Mouse (Mus musculus) MEL (cell line): ENCODE measurements around the gene Foxn3. TPM values are rescaled to one million over a fixed set of nuclear protein-coding genes. Genes with fewer than 3 reads are reported as not detected.

Experiments
- DNase-seq: peaks from one replicate; pipeline ENCODE4 v3.0.0; 2011; ENCODE audit warnings: low read depth, low spot score
- H3K27ac ChIP-seq: 2 replicates; pipeline ENCODE4 v1.5.1; 2012; ENCODE audit warnings: low read depth, mild to moderate bottlenecking, control low read depth, low read length, moderate library complexity; ENCODE audit not compliant: control insufficient read depth
- H3K27me3 ChIP-seq, 2 experiments: fragments of 150-350 bp in 1 of 2; sonication (generic) in 1 of 2; 2 replicates each; pipeline ENCODE4 v1.6.1; 2012; ENCODE audit warnings: low read length in 2 of 2, mild to moderate bottlenecking in 2 of 2, improper control_type of control experiment in 1 of 2, moderate library complexity in 1 of 2; ENCODE audit not compliant: insufficient read depth in 2 of 2, control insufficient read depth in 1 of 2
- H3K36me3 ChIP-seq, 2 experiments: 2 replicates each; pipeline ENCODE4 v1.6.1; 2012 to 2014; ENCODE audit warnings: low read length in 2 of 2, improper control_type of control experiment in 1 of 2, inconsistent platforms in 1 of 2, mild to moderate bottlenecking in 1 of 2; ENCODE audit not compliant: insufficient read depth in 2 of 2, control insufficient read depth in 1 of 2
- H3K4me1 ChIP-seq, 2 experiments: fragments of 150-350 bp in 1 of 2; sonication (generic) in 1 of 2; 2 replicates each; pipeline ENCODE4 v1.6.1; 2012; ENCODE audit warnings: low read length in 2 of 2, improper control_type of control experiment in 1 of 2, mild to moderate bottlenecking in 1 of 2; ENCODE audit not compliant: insufficient read depth in 2 of 2, control insufficient read depth in 1 of 2
- H3K4me3 ChIP-seq, 2 experiments: fragments of 150-350 bp in 1 of 2; sonication (generic) in 1 of 2; 2 replicates each; pipeline ENCODE4 v1.5.1; 2012; ENCODE audit warnings: low read depth in 2 of 2, low read length in 2 of 2, mild to moderate bottlenecking in 2 of 2, moderate library complexity in 2 of 2, control low read depth in 1 of 2, improper control_type of control experiment in 1 of 2; ENCODE audit not compliant: control insufficient read depth in 1 of 2, insufficient read depth in 1 of 2
- H3K79me2 ChIP-seq: 2 replicates; pipeline ENCODE4 v1.6.1; 2012; ENCODE audit warnings: mild to moderate bottlenecking, low read length, moderate library complexity; ENCODE audit not compliant: control insufficient read depth, poor library complexity, insufficient read depth
- H3K9ac ChIP-seq: 2 replicates; pipeline ENCODE4 v1.6.1; 2012; ENCODE audit warnings: low read depth, mild to moderate bottlenecking, control low read depth, low read length, moderate library complexity; ENCODE audit not compliant: control insufficient read depth, poor library complexity, severe bottlenecking
- H3K9me3 ChIP-seq: fragments of 150-350 bp; sonication (generic); replicated peaks from 2 replicates; pipeline ENCODE4 v1.6.1; 2012; ENCODE audit warnings: mild to moderate bottlenecking, low read length, improper control_type of control experiment, moderate library complexity; ENCODE audit not compliant: insufficient read depth
- BHLHE40 ChIP-seq: IDR thresholded peaks from 2 replicates; pipeline ENCODE4 v1.6.1; 2012; ENCODE audit warnings: low read depth, mild to moderate bottlenecking, inconsistent platforms, low read length, improper control_type of control experiment, borderline replicate concordance
- CHD1 ChIP-seq: IDR thresholded peaks from 2 replicates; pipeline ENCODE4 v1.6.1; 2012; ENCODE audit warnings: low read depth, mild to moderate bottlenecking, inconsistent platforms, low read length, improper control_type of control experiment
- CHD2 ChIP-seq: IDR thresholded peaks from 2 replicates; pipeline ENCODE4 v1.6.1; 2011; ENCODE audit warnings: low read length, improper control_type of control experiment
- E2F4 ChIP-seq: IDR thresholded peaks from 2 replicates; pipeline ENCODE4 v1.6.1; 2011; ENCODE audit warnings: low read depth, low read length, improper control_type of control experiment, borderline replicate concordance
- ETS1 ChIP-seq: IDR thresholded peaks from 2 replicates; pipeline ENCODE4 v1.6.1; 2012; ENCODE audit warnings: low read depth, mild to moderate bottlenecking, inconsistent platforms, low read length, improper control_type of control experiment, moderate library complexity
- HCFC1 ChIP-seq: IDR thresholded peaks from 2 replicates; pipeline ENCODE4 v1.6.1; 2012; ENCODE audit warnings: low read depth, mild to moderate bottlenecking, inconsistent platforms, low read length, improper control_type of control experiment, moderate library complexity
- JUND ChIP-seq: IDR thresholded peaks from 2 replicates; pipeline ENCODE4 v1.6.1; 2011; ENCODE audit warnings: low read depth, mild to moderate bottlenecking, improper control_type of control experiment, low read length
- KAT2A ChIP-seq: conservative IDR thresholded peaks from 2 replicates; pipeline ENCODE4 v1.6.1; 2012; ENCODE audit warnings: low read depth, low read length, improper control_type of control experiment, inconsistent platforms
- MAFK ChIP-seq: IDR thresholded peaks from 2 replicates; pipeline ENCODE4 v1.6.1; 2011; ENCODE audit warnings: low read depth, mild to moderate bottlenecking, low read length, improper control_type of control experiment, borderline replicate concordance
- MAX ChIP-seq: IDR thresholded peaks from 2 replicates; pipeline ENCODE4 v1.6.1; 2011; ENCODE audit warnings: low read length, improper control_type of control experiment
- MAZ ChIP-seq: IDR thresholded peaks from 2 replicates; pipeline ENCODE4 v1.6.1; 2012; ENCODE audit warnings: low read depth, mild to moderate bottlenecking, inconsistent platforms, low read length, improper control_type of control experiment
- MEF2A ChIP-seq: IDR thresholded peaks from 2 replicates; pipeline ENCODE4 v1.6.1; 2014; ENCODE audit warnings: low read depth, mild to moderate bottlenecking, inconsistent platforms, low read length, improper control_type of control experiment; ENCODE audit not compliant: poor library complexity, insufficient replicate concordance, severe bottlenecking; ENCODE audit errors: extremely low read depth
- NELFE ChIP-seq: IDR thresholded peaks from 2 replicates; pipeline ENCODE4 v1.6.1; 2011; ENCODE audit warnings: low read depth, low read length, improper control_type of control experiment
- NRF1 ChIP-seq: IDR thresholded peaks from 2 replicates; pipeline ENCODE4 v1.6.1; 2014; ENCODE audit warnings: low read depth, mild to moderate bottlenecking, inconsistent platforms, low read length, improper control_type of control experiment, moderate library complexity; ENCODE audit not compliant: poor library complexity, insufficient read depth, severe bottlenecking
- POLR2A ChIP-seq, 2 experiments: IDR thresholded peaks; 2 replicates each; pipeline ENCODE4 v1.6.1; 2011 to 2012; ENCODE audit warnings: low read length in 2 of 2, mild to moderate bottlenecking in 2 of 2, control low read depth in 1 of 2, improper control_type of control experiment in 1 of 2, low read depth in 1 of 2, moderate library complexity in 1 of 2; ENCODE audit not compliant: control insufficient read depth in 1 of 2, insufficient read depth in 1 of 2, poor library complexity in 1 of 2
- RCOR1 ChIP-seq: IDR thresholded peaks from 2 replicates; pipeline ENCODE4 v1.6.1; 2012; ENCODE audit warnings: low read depth, mild to moderate bottlenecking, inconsistent platforms, low read length, improper control_type of control experiment
- SIN3A ChIP-seq: IDR thresholded peaks from 2 replicates; pipeline ENCODE4 v1.6.1; 2012; ENCODE audit warnings: low read length, improper control_type of control experiment, inconsistent platforms
- SMC3 ChIP-seq: IDR thresholded peaks from 2 replicates; pipeline ENCODE4 v1.6.1; 2011; ENCODE audit warnings: low read depth, low read length, improper control_type of control experiment
- TCF12 ChIP-seq: IDR thresholded peaks from 2 replicates; pipeline ENCODE4 v1.6.1; 2014; ENCODE audit warnings: low read depth, mild to moderate bottlenecking, inconsistent platforms, low read length, improper control_type of control experiment, moderate library complexity
- UBTF ChIP-seq: IDR thresholded peaks from 2 replicates; pipeline ENCODE4 v1.6.1; 2012; ENCODE audit warnings: low read depth, mild to moderate bottlenecking, inconsistent platforms, low read length, improper control_type of control experiment, moderate library complexity, borderline replicate concordance; ENCODE audit not compliant: insufficient read depth
- ZNF384 ChIP-seq: IDR thresholded peaks from 2 replicates; pipeline ENCODE4 v1.6.1; 2012; ENCODE audit warnings: low read depth, mild to moderate bottlenecking, inconsistent platforms, low read length, improper control_type of control experiment
- polyA plus RNA-seq, 2 experiments: library from polyadenylated mRNA; stranded (reverse) in 1 of 2; unstranded in 1 of 2; fragments of >175 nt in 1 of 2; fragments of >200 nt in 1 of 2; gene quantifications; 2 replicates each; pipeline versions ENCODE4 v1.2.1 to v1.2.4; 2012; ENCODE audit warnings: low replicate concordance in 2 of 2, low read depth in 1 of 2; ENCODE audit not compliant: insufficient read length in 2 of 2, insufficient read depth in 1 of 2, missing spikeins in 1 of 2
- total RNA-seq: library from RNA; depleted of rRNA; stranded (reverse); fragments of 300-350 nt; gene quantifications from 2 replicates; pipeline ENCODE4 v1.2.3, GENCODE M21; 2012

Foxn3 gene
- total and polyA plus RNA-seq, 3 experiments: 15.5 to 22.8 TPM; not detected in 1

DNA sequence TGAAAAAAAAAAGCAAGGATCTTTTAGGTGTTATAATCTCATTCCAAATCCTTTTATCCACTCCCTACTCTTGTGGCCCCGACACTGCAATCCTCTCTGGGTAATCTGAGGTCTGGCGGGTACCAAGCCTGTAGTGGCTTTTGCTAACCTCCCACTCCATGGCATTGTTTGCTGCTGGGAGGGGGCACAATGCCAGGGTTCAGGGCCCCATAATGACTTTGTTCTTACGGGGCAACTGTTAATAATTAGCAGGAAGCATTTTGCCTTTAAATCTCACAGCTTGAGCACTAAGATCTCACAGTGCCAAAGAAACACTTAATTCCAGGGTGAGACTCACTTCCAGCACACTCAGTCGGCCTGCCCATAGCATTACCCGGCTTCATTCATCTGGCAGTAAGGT lies 244.2 kb downstream of the Foxn3 start:
- H3K9ac ChIP-seq: no peak overlapping the region
- no peak overlapping the region for H3K4me3 ChIP-seq
- no peak overlapping the region for H3K27ac ChIP-seq
- no peaks in the 10 kb centered on the region for H3K27me3 ChIP-seq
- H3K36me3 ChIP-seq: peaks cover 0 to 23% of the 10 kb centered on the region in 2 experiments; a peak in 2 of 4 replicates
- DNase-seq: no peak
- no peaks in the 10 kb centered on the region for H3K9me3 ChIP-seq
- TF ChIP-seq POLR2A (IDR thresholded peaks at IDR 0.05; ENCODE audit: control insufficient read depth in 1 of 2, insufficient read depth in 1 of 2, low read depth in 1 of 2, low read length in 2 of 2, poor library complexity in 1 of 2) (no peak), ZNF384 (no peak), MAX (no peak), NELFE (no peak), SIN3A (no peak), BHLHE40 (no peak), NRF1 (no peak), MAFK (no peak), ETS1 (no peak), JUND (no peak), TCF12 (no peak), SMC3 (no peak), MEF2A (no peak), MAZ (no peak), CHD2 (no peak)
- H3K79me2 ChIP-seq: no peaks in the 10 kb centered on the region
- peaks cover 12 to 22% of the 10 kb centered on the region in 2 experiments for H3K4me1 ChIP-seq

DNA sequence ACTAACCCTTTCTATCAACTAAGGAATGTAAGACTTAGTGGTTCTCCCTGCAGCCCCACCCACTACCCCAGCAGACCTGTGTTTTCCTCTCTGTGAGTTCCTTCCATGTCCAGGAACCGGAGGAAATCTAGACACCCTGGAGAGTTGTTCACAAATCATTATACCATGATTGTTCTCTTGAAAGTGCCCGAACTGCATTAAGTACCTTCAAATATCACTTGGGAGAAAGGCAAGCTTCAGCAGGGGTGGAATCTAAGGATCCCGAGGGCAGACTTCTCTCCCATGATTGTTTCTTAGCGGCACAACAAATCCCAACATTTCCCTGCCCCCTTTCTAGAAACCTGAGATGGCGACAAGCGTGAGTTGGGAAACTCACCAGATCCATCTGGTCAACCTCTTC lies 247.5 kb downstream of the Foxn3 start:
- no peak overlapping the region for H3K9ac ChIP-seq

More for the DNA sequence above, 247.5 kb downstream of the Foxn3 start:
- no peak overlapping the region for H3K27ac ChIP-seq
- no peak for TF ChIP-seq BHLHE40
- TF ChIP-seq E2F4: no peak
- TF ChIP-seq CHD1: no peak
- TF ChIP-seq RCOR1: no peak
- no peak for TF ChIP-seq UBTF
- TF ChIP-seq SIN3A: no peak
- no peak for TF ChIP-seq ETS1
- no peak for TF ChIP-seq KAT2A
- TF ChIP-seq HCFC1: no peak
- TF ChIP-seq SMC3: no peak
- no peak overlapping the region for H3K4me3 ChIP-seq
- no peaks in the 10 kb centered on the region for H3K79me2 ChIP-seq
- peaks cover 3 to 4% of the 10 kb centered on the region in 2 experiments; a peak in 3 of 4 replicates for H3K4me1 ChIP-seq
- no peak for DNase-seq
- H3K9me3 ChIP-seq: no peaks in the 10 kb centered on the region
- H3K27me3 ChIP-seq: no peaks in the 10 kb centered on the region
- peaks cover 0 to 7% of the 10 kb centered on the region in 2 experiments; a peak in 2 of 4 replicates for H3K36me3 ChIP-seq
